In the genomic region with DNA sequence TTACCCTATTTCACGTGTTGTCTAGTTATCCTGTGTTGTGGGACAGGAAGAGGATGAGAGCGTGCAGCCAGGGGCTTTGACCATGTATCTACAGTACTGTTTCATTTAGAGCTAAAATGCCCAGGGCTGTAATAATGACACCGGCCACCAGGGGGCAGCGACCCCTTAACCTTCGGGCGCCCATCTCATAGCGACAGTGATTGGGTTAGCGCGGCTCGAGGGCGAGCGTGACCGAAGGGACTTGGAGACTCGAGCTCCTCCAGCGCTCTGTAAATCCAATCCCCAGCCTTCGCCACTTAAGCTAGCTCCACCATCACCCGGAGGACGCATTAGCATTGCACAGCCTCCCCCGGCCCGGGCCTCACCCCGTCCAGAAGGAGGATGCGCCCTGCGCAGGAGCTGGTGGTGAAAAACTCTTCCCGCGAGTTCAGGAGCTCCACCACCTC, we compare ENCODE assay signal across 8 mouse cellular contexts. TPM values are rescaled to one million over a fixed set of nuclear protein-coding genes. Genes with fewer than 3 reads are reported as not detected.
A peak's percentile ranks its signal among the peaks of the same experiment; 100 is the strongest.
DNase-seq lines count a peak whose midpoint lies in the region; ATAC-seq and TF ChIP-seq lines count a peak whose summit lies in the region.

A gene (plus strand): TSS at position 224 of the 446 bp plus-strand sequence.

- H3ac ChIP-seq in C2C12 (ENCODE audit: control insufficient read depth, insufficient read length, low read depth): peak within 1 kb of the TSS; percentile 95

- ATAC-seq in heart, embryonic 12.5 days (ENCODE audit: insufficient number of reproducible peaks, low FRiP score): peak; percentile 84
- peak; percentile 86 for ATAC-seq in kidney, postnatal 0 days (replicated peaks; ENCODE audit: low FRiP score, low read depth)
- peak; percentile 85 for ATAC-seq in liver, embryonic 11.5 days (replicated peaks; ENCODE audit: low FRiP score)
- ATAC-seq in stomach, embryonic 14.5 days (ENCODE audit: insufficient number of reproducible peaks, insufficient read depth, low FRiP score, low read depth): peak; percentile 83

- H3K9ac ChIP-seq in heart, embryonic 12.5 days: peak within 1 kb of the TSS; percentile 91
- peak within 1 kb of the TSS; percentile 90 for H3K9ac ChIP-seq in kidney, postnatal 0 days (ENCODE audit: low read depth, low read length)
- H3K9ac ChIP-seq in liver, embryonic 11.5 days (ENCODE audit: low read depth, low read length): peak within 1 kb of the TSS; percentile 90
- H3K9ac ChIP-seq in stomach, embryonic 14.5 days (replicated peaks; ENCODE audit: low read depth, low read length): peak within 1 kb of the TSS; percentile 75

- peaks cover 1% of the 10 kb centered on the region for H3K79me3 ChIP-seq in C2C12 (ENCODE audit: low read depth)

- TF ChIP-seq CTCF in C2C12 (IDR thresholded peaks at IDR 0.05; ENCODE audit: control insufficient read depth, insufficient read depth, insufficient read length): peak; percentile 72
- TF ChIP-seq CTCF in brain, embryonic 14.5 days (IDR thresholded peaks at IDR 0.05; ENCODE audit: borderline replicate concordance, extremely low read depth, insufficient read depth, insufficient read length): peak; percentile 91
- peak; percentile 97 for TF ChIP-seq CTCF in kidney, postnatal 0 days (IDR thresholded peaks at IDR 0.05; ENCODE audit: low read depth)

- H3K27me3 ChIP-seq in C2C12 (ENCODE audit: control insufficient read depth, insufficient read depth, insufficient read length): no peaks in the 10 kb centered on the region
- no peaks in the 10 kb centered on the region for H3K27me3 ChIP-seq in erythroblast, embryonic 14.5 days (ENCODE audit: control insufficient read depth)
- H3K27me3 ChIP-seq in heart, embryonic 12.5 days (replicated peaks): no peaks in the 10 kb centered on the region
- H3K27me3 ChIP-seq in kidney, postnatal 0 days (ENCODE audit: insufficient read depth, low read length): no peaks in the 10 kb centered on the region
- H3K27me3 ChIP-seq in liver, embryonic 11.5 days (replicated peaks; ENCODE audit: control insufficient read depth, insufficient read depth, low read length): no peaks in the 10 kb centered on the region
- H3K27me3 ChIP-seq in stomach, embryonic 14.5 days (ENCODE audit: control insufficient read depth, insufficient read depth, low read length): no peaks in the 10 kb centered on the region

- peak; percentile 93 for DNase-seq in brain, embryonic 14.5 days (ENCODE audit: low read depth)
- peak; percentile 93 for DNase-seq in kidney, postnatal 0 days (ENCODE audit: low spot score)
- peak; percentile 94 for DNase-seq in liver, embryonic 11.5 days (ENCODE audit: low spot score)
- peak; percentile 92 for DNase-seq in naive thymus-derived CD4-positive, alpha-beta T cell, adult 2 months (ENCODE audit: low read depth)

- peak within 1 kb of the TSS; percentile 96 for H3K27ac ChIP-seq in heart, embryonic 12.5 days (ENCODE audit: poor library complexity, severe bottlenecking)
- peak within 1 kb of the TSS; percentile 99 for H3K27ac ChIP-seq in kidney, postnatal 0 days
- H3K27ac ChIP-seq in liver, embryonic 11.5 days (ENCODE audit: low read depth, low read length): peak within 1 kb of the TSS; percentile 85
- H3K27ac ChIP-seq in stomach, embryonic 14.5 days (ENCODE audit: low read length): peak within 1 kb of the TSS; percentile 97

- H3K4me2 ChIP-seq in heart, embryonic 12.5 days: peak within 1 kb of the TSS; percentile 87
- H3K4me2 ChIP-seq in kidney, postnatal 0 days (ENCODE audit: low read length): peak within 1 kb of the TSS; percentile 87
- H3K4me2 ChIP-seq in liver, embryonic 11.5 days: peak within 1 kb of the TSS; percentile 65
- H3K4me2 ChIP-seq in stomach, embryonic 14.5 days (replicated peaks; ENCODE audit: low read depth, low read length): peak within 1 kb of the TSS; percentile 68

- no peaks in the 10 kb centered on the region for H3K9me3 ChIP-seq in erythroblast, embryonic 14.5 days (ENCODE audit: control insufficient read depth, low read length)
- H3K9me3 ChIP-seq in heart, embryonic 12.5 days (replicated peaks): no peaks in the 10 kb centered on the region
- no peaks in the 10 kb centered on the region for H3K9me3 ChIP-seq in kidney, postnatal 0 days (replicated peaks; ENCODE audit: low read length)
- H3K9me3 ChIP-seq in liver, embryonic 11.5 days (ENCODE audit: control insufficient read depth, low read length): no peaks in the 10 kb centered on the region
- no peaks in the 10 kb centered on the region for H3K9me3 ChIP-seq in stomach, embryonic 14.5 days (ENCODE audit: control insufficient read depth, low read depth, low read length)

- H3K4me1 ChIP-seq in erythroblast, embryonic 14.5 days (ENCODE audit: control insufficient read depth): peaks cover 17% of the 10 kb centered on the region
- peaks cover 8% of the 10 kb centered on the region for H3K4me1 ChIP-seq in heart, embryonic 12.5 days (replicated peaks)
- H3K4me1 ChIP-seq in kidney, postnatal 0 days (replicated peaks; ENCODE audit: insufficient read depth, low read length): 0 out of 2 replicates have a peak, but pooled peaks cover 3% of the 10 kb centered on the region
- H3K4me1 ChIP-seq in liver, embryonic 11.5 days (replicated peaks; ENCODE audit: control insufficient read depth, insufficient read depth, low read length): peaks cover 6% of the 10 kb centered on the region
- 0 out of 2 replicates have a peak, but pooled peaks cover 3% of the 10 kb centered on the region for H3K4me1 ChIP-seq in stomach, embryonic 14.5 days (ENCODE audit: control insufficient read depth, insufficient read depth, low read length)

- WGBS in heart, embryonic 12.5 days: under 1% methylated on average over 25 of the region's 25 CpGs
- WGBS in kidney, postnatal 0 days: under 1% methylated on average over 25 of the region's 25 CpGs
- 0% methylated on average over 25 of the region's 25 CpGs for WGBS in liver, embryonic 11.5 days
- under 1% methylated on average over 25 of the region's 25 CpGs for WGBS in stomach, embryonic 14.5 days

- peak within 1 kb of the TSS; percentile 80 for H3K4me3 ChIP-seq in C2C12 (ENCODE audit: insufficient read depth, poor library complexity, severe bottlenecking)
- peak within 1 kb of the TSS; percentile 78 for H3K4me3 ChIP-seq in erythroblast, embryonic 14.5 days (replicated peaks)
- peak within 1 kb of the TSS; percentile 96 for H3K4me3 ChIP-seq in heart, embryonic 12.5 days
- peak within 1 kb of the TSS; percentile 85 for H3K4me3 ChIP-seq in kidney, postnatal 0 days (replicated peaks; ENCODE audit: low read depth, low read length)
- peak within 1 kb of the TSS; percentile 90 for H3K4me3 ChIP-seq in liver, embryonic 11.5 days (ENCODE audit: low read depth, low read length)
- H3K4me3 ChIP-seq in stomach, embryonic 14.5 days (ENCODE audit: low read depth, low read length): peak within 1 kb of the TSS; percentile 87

- TF ChIP-seq POLR2A in brain, embryonic 14.5 days (IDR thresholded peaks at IDR 0.05; ENCODE audit: borderline replicate concordance, extremely low read depth, insufficient read depth, insufficient read length, poor library complexity, severe bottlenecking): peak; percentile 19; the same call in 1 of the 2 replicates

- no peaks in the 10 kb centered on the region for H3K79me2 ChIP-seq in C2C12 (ENCODE audit: control insufficient read depth, insufficient read depth)

- peaks cover 19% of the 10 kb centered on the region for H3K36me3 ChIP-seq in C2C12 (ENCODE audit: control insufficient read depth, insufficient read depth)
- peaks cover 25% of the 10 kb centered on the region for H3K36me3 ChIP-seq in erythroblast, embryonic 14.5 days (ENCODE audit: control insufficient read depth)
- H3K36me3 ChIP-seq in heart, embryonic 12.5 days: peaks cover 29% of the 10 kb centered on the region
- peaks cover 12% of the 10 kb centered on the region; the same call in 1 of the 2 replicates for H3K36me3 ChIP-seq in kidney, postnatal 0 days (ENCODE audit: insufficient read depth, low read length)
- H3K36me3 ChIP-seq in liver, embryonic 11.5 days (ENCODE audit: control insufficient read depth, insufficient read depth, low read length): peaks cover 2% of the 10 kb centered on the region; the same call in 1 of the 2 replicates
- H3K36me3 ChIP-seq in stomach, embryonic 14.5 days (ENCODE audit: control insufficient read depth, insufficient read depth, low read length): peaks cover 17% of the 10 kb centered on the region

TF ChIP-seq in C2C12, 6 proteins besides CTCF, POLR2A, EP300 and RAD21:
- no peak for TF ChIP-seq USF1 (IDR thresholded peaks at IDR 0.05; ENCODE audit: low read depth)
- no peak for TF ChIP-seq MYOG (IDR thresholded peaks at IDR 0.05; ENCODE audit: control insufficient read depth, extremely low read depth, insufficient read length)
- no peak for TF ChIP-seq MYOD1 (IDR thresholded peaks at IDR 0.05; ENCODE audit: control insufficient read depth, insufficient read length, low read depth)
- no peak for TF ChIP-seq FOSL1 (IDR thresholded peaks at IDR 0.05; ENCODE audit: insufficient read depth, low read length, poor library complexity, severe bottlenecking)
- TF ChIP-seq MAX (IDR thresholded peaks at IDR 0.05): no peak
- no peak for TF ChIP-seq CEBPB (IDR thresholded peaks at IDR 0.05; ENCODE audit: low read depth)

RNA-seq across cellular contexts. Expression of the gene that starts here (rescaled TPM):
- 20.8 TPM for polyA plus RNA-seq in C2C12 (2012; fragmentation: generic; extraction: Trizol)
- polyA plus RNA-seq in brain, embryonic 14.5 days (2012; rRNA removed): 7.6 and 8.1 TPM in 2 replicates
- polyA plus RNA-seq in erythroblast, embryonic 14.5 days (2012): 0.22 TPM in 1 of 2 replicates, not detected in the other
- 10.5 and 12.1 TPM in 2 replicates for polyA plus RNA-seq in heart, embryonic 12.5 days (2016; fragmentation: Nextera tagmentation; extraction: Ambion mirVana)
- polyA plus RNA-seq in kidney, postnatal 0 days (2015; fragmentation: Nextera tagmentation; extraction: Ambion mirVana): 92.1 and 104 TPM in 2 replicates
- 22.0 and 24.7 TPM in 2 replicates for polyA plus RNA-seq in liver, embryonic 11.5 days (2014; fragmentation: Nextera tagmentation; extraction: Ambion mirVana)
- polyA plus RNA-seq in stomach, embryonic 14.5 days (2014; fragmentation: Nextera tagmentation; extraction: Ambion mirVana): 15.4 and 20.1 TPM in 2 replicates

Comparison
In these comparisons a context has a peak if more than half of its experiments do, and no peak if none do; other contexts are left out.
1. Peak in every context shown above with its lines: DNase-seq, ATAC-seq, H3K4me3 ChIP-seq and H3K27ac ChIP-seq.